ENCODE assay signal across 21 mouse cellular contexts in genomic region chr1:36563197-36563596, GRCm38 (mm10). TPM values are rescaled to one million over a fixed set of nuclear protein-coding genes. Genes with fewer than 3 reads are reported as not detected.
DNase-seq lines count a peak whose midpoint lies in the region; ATAC-seq and TF ChIP-seq lines count a peak whose summit lies in the region.
"Had no signal": no experiment of that assay in that cellular context is flagged by ENCODE, and none has a peak within 500 bp of the region (broad histone marks: within the 10 kb centered on the region; RNA-seq: fewer than 3 reads in every experiment).

No protein-coding gene starts in this region.

- intact Hi-C loops in heart, adult 2 months (cut with DNase I) = no loop called here

- no peaks in the 10 kb centered on the region for H3K27me3 ChIP-seq in heart, adult 2 months (ENCODE audit: control insufficient read depth, insufficient read depth, low read length)
- no peaks in the 10 kb centered on the region for H3K27me3 ChIP-seq in lung, embryonic 16.5 days (ENCODE audit: control insufficient read depth, insufficient read depth, low read depth, low read length)
- H3K27me3 ChIP-seq in myocyte (ENCODE audit: control insufficient read depth, insufficient read depth, insufficient read length) = no peaks in the 10 kb centered on the region
- H3K27me3 ChIP-seq: embryonic facial prominence, embryonic 15.5 days; neural tube, embryonic 15.5 days had no signal

- no peaks in the 10 kb centered on the region for H3K9me3 ChIP-seq in lung, embryonic 16.5 days (ENCODE audit: control insufficient read depth, low read length)
- H3K9me3 ChIP-seq: embryonic facial prominence, embryonic 15.5 days; forebrain, embryonic 13.5 days; neural tube, embryonic 15.5 days had no signal

- H3K36me3 ChIP-seq in heart, adult 2 months (ENCODE audit: control insufficient read depth, insufficient read depth, low read length) = no peaks in the 10 kb centered on the region
- no peaks in the 10 kb centered on the region for H3K36me3 ChIP-seq in lung, embryonic 16.5 days (ENCODE audit: control insufficient read depth, insufficient read depth, low read length)
- H3K36me3 ChIP-seq in myocyte (ENCODE audit: control insufficient read depth, insufficient read depth) = no peaks in the 10 kb centered on the region
- H3K36me3 ChIP-seq: embryonic facial prominence, embryonic 15.5 days; neural tube, embryonic 15.5 days had no signal

- peak in 1 of 2 experiments; percentile 56 for DNase-seq in heart, adult 2 months
- DNase-seq in heart, adult 8-10 months (ENCODE audit: low spot score) = no peak
- DNase-seq in lung, adult 2 months = no peak
- DNase-seq in urinary bladder, postnatal 4 days (ENCODE audit: low spot score in 2 of 2) = no peak
- DNase-seq: cerebellum, adult 11 months; kidney, adult 8-10 months; thymus, adult 2 months had no signal

- H3K4me1 ChIP-seq in heart, adult 2 months (ENCODE audit: control insufficient read depth, insufficient read depth, low read length) = peaks cover 24% of the 10 kb centered on the region
- peaks cover 19% of the 10 kb centered on the region for H3K4me1 ChIP-seq in lung, embryonic 16.5 days (replicated peaks; ENCODE audit: control insufficient read depth, insufficient read depth, low read length)
- peaks cover 13% of the 10 kb centered on the region for H3K4me1 ChIP-seq in lung, adult 2 months (ENCODE audit: control insufficient read depth, insufficient read depth, low read length)
- peaks cover 47% of the 10 kb centered on the region for H3K4me1 ChIP-seq in brown adipose tissue, adult 24 weeks (ENCODE audit: control insufficient read depth, insufficient read depth, insufficient read length, low read length)

- no peak overlapping the region for H3K4me2 ChIP-seq in lung, embryonic 16.5 days (ENCODE audit: low read depth, low read length)
- peak overlapping the region; percentile 98 for H3K4me2 ChIP-seq in myocyte (ENCODE audit: low read depth)
- H3K4me2 ChIP-seq: embryonic facial prominence, embryonic 15.5 days; forebrain, embryonic 13.5 days; liver, embryonic 11.5 days; neural tube, embryonic 15.5 days had no signal

- peak overlapping the region; percentile 72 for H3K27ac ChIP-seq in heart, adult 2 months
- no peak overlapping the region for H3K27ac ChIP-seq in lung, embryonic 16.5 days (ENCODE audit: low read length)
- H3K27ac ChIP-seq in brown adipose tissue, adult 24 weeks (replicated peaks; ENCODE audit: low read depth, low read length) = 0 out of 2 replicates have a peak overlapping the region, but pooled peaks have one; percentile 95
- H3K27ac ChIP-seq: embryonic facial prominence, embryonic 15.5 days; forebrain, embryonic 13.5 days; neural tube, embryonic 15.5 days had no signal

- H3ac ChIP-seq in myocyte (ENCODE audit: control insufficient read depth, insufficient read length) = no peak overlapping the region

- ATAC-seq in lung, embryonic 16.5 days (ENCODE audit: low read depth) = no peak
- ATAC-seq: forebrain, embryonic 13.5 days; hindbrain, embryonic 16.5 days; lung, postnatal 0 days had no signal

- H3K79me2 ChIP-seq in heart, adult 2 months (replicated peaks; ENCODE audit: control insufficient read depth, insufficient read depth, low read length) = no peaks in the 10 kb centered on the region
- H3K79me2 ChIP-seq in myocyte (ENCODE audit: control insufficient read depth, insufficient read depth) = no peaks in the 10 kb centered on the region

- WGBS in heart, adult 2 months = 96% methylated on average over 2 of the region's 2 CpGs
- WGBS in lung, embryonic 16.5 days = 71% methylated on average over 2 of the region's 2 CpGs
- WGBS in lung, adult 2 months = 70% methylated on average over 2 of the region's 2 CpGs

- H3K9ac ChIP-seq in heart, adult 2 months (ENCODE audit: low read depth, low read length) = no peak overlapping the region
- peak overlapping the region; percentile 26; the same call in 1 of the 2 replicates for H3K9ac ChIP-seq in lung, embryonic 16.5 days (ENCODE audit: low read length)
- H3K9ac ChIP-seq: embryonic facial prominence, embryonic 15.5 days; forebrain, embryonic 13.5 days; neural tube, embryonic 15.5 days had no signal

- no peak for TF ChIP-seq POLR2A in heart, adult 2 months (IDR thresholded peaks at IDR 0.05; ENCODE audit: insufficient read depth, low read depth, low read length)
- TF ChIP-seq POLR2A in lung, adult 2 months (IDR thresholded peaks at IDR 0.05; ENCODE audit: borderline replicate concordance, extremely low read depth, low read depth, low read length) = no peak
- no peak for TF ChIP-seq POLR2A in myocyte (IDR thresholded peaks at IDR 0.05; ENCODE audit: insufficient read length, low read depth)

- no peak overlapping the region for H3K4me3 ChIP-seq in heart, adult 2 months
- H3K4me3 ChIP-seq in lung, embryonic 16.5 days (ENCODE audit: low read length) = no peak overlapping the region
- H3K4me3 ChIP-seq in lung, adult 2 months (replicated peaks; ENCODE audit: extremely low read depth, low read depth, low read length) = no peak overlapping the region
- H3K4me3 ChIP-seq in brown adipose tissue, adult 24 weeks (ENCODE audit: insufficient read depth, low read depth, low read length) = no peak overlapping the region
- H3K4me3 ChIP-seq in myocyte = no peak overlapping the region
- H3K4me3 ChIP-seq: embryonic facial prominence, embryonic 15.5 days; forebrain, embryonic 13.5 days; neural tube, embryonic 15.5 days had no signal

- no peak for TF ChIP-seq EP300 in heart, adult 2 months (IDR thresholded peaks at IDR 0.05; ENCODE audit: insufficient read depth, low read depth, low read length)

- TF ChIP-seq CTCF in heart, adult 2 months (IDR thresholded peaks at IDR 0.05) = peak; percentile 11; the same call in 1 of the 2 replicates
- no peak for TF ChIP-seq CTCF in lung, adult 2 months (IDR thresholded peaks at IDR 0.05; ENCODE audit: insufficient read depth, low read length)

TF ChIP-seq in myocyte, 11 proteins besides CTCF, POLR2A, EP300 and RAD21 (continues in another document):
- TF ChIP-seq USF1 (IDR thresholded peaks at IDR 0.05; ENCODE audit: low read depth) = no peak
- TF ChIP-seq TCF12 (IDR thresholded peaks at IDR 0.05; ENCODE audit: insufficient read depth, poor library complexity, severe bottlenecking) = peak; percentile 42
- no peak for TF ChIP-seq MAX (IDR thresholded peaks at IDR 0.05; ENCODE audit: low read depth)
- TF ChIP-seq REST (IDR thresholded peaks at IDR 0.05; ENCODE audit: insufficient read depth, insufficient read length) = no peak
- TF ChIP-seq MYOD1 (IDR thresholded peaks at IDR 0.05; ENCODE audit: control insufficient read depth in 1 of 3, insufficient read length in 2 of 3, low read depth in 2 of 3) = peak in 2 of 3 experiments; percentile 84 to 92
- TF ChIP-seq CEBPB (IDR thresholded peaks at IDR 0.05; ENCODE audit: insufficient read depth, poor library complexity, severe bottlenecking) = 0 out of 2 replicates have a peak, but pooled peaks have one; percentile 9
- TF ChIP-seq SRF (IDR thresholded peaks at IDR 0.05; ENCODE audit: control insufficient read depth, insufficient read length, low read depth) = no peak
- TF ChIP-seq E2F4 (IDR thresholded peaks at IDR 0.05; ENCODE audit: insufficient read depth) = no peak
- TF ChIP-seq MYOG (IDR thresholded peaks at IDR 0.05; ENCODE audit: control insufficient read depth in 1 of 3, insufficient read depth in 1 of 3, insufficient read length in 2 of 3, low read depth in 2 of 3) = peak; percentile 64 to 93 (median 67)

RNA-seq across cellular contexts. Expression of gene Sema4c, which starts 5.0 kb away (rescaled TPM):
- total RNA-seq in heart, adult 2 months (2021) = 10 to 100 TPM; 10.6 to 11.1 TPM
- 12.7 and 15.2 TPM in 2 replicates for polyA plus RNA-seq in heart, adult 2 months (2012; rRNA removed)
- total RNA-seq in heart, adult 8-10 months (2022) = 10 to 100 TPM; 10.8 to 13.4 (median 11.2) TPM
- polyA plus RNA-seq in lung, embryonic 16.5 days (2015; fragmentation: Nextera tagmentation; extraction: Ambion mirVana) = 14.4 and 14.8 TPM in 2 replicates
- polyA plus RNA-seq in lung, adult 2 months (2012; rRNA removed) = 23.0 and 23.7 TPM in 2 replicates
- 4.1 and 6.7 TPM in 2 replicates for polyA plus RNA-seq in brown adipose tissue, adult 24 weeks (2012; ENCODE audit: insufficient read depth, insufficient read length, missing spikeins)
- polyA plus RNA-seq in myocyte (2012; fragmentation: generic; extraction: Trizol) = 30.7 TPM

RNA-seq across cellular contexts. Expression of gene Ankrd39, which starts 16.0 kb away (rescaled TPM):
- total RNA-seq in heart, adult 2 months (2021) = 1 to 10 TPM; 6.2 to 6.3 TPM
- polyA plus RNA-seq in heart, adult 2 months (2012; rRNA removed) = 11.1 TPM in 2 replicates
- total RNA-seq in heart, adult 8-10 months (2022) = 1 to 10 TPM; 5.4 to 8.2 (median 7.1) TPM
- polyA plus RNA-seq in lung, embryonic 16.5 days (2015; fragmentation: Nextera tagmentation; extraction: Ambion mirVana) = 23.3 and 26.2 TPM in 2 replicates
- polyA plus RNA-seq in lung, adult 2 months (2012; rRNA removed) = 22.1 and 22.8 TPM in 2 replicates
- polyA plus RNA-seq in brown adipose tissue, adult 24 weeks (2012; ENCODE audit: insufficient read depth, insufficient read length, missing spikeins) = 5.0 and 8.4 TPM in 2 replicates
- 17.9 TPM for polyA plus RNA-seq in myocyte (2012; fragmentation: generic; extraction: Trizol)

RNA-seq across cellular contexts. Expression of gene Gm42417, which starts 24.0 kb away (rescaled TPM):
- total RNA-seq in heart, adult 2 months (2021) = 100 to 1,000 TPM; 148 to 172 TPM
- 0.09 TPM in 1 of 2 replicates, not detected in the other for polyA plus RNA-seq in heart, adult 2 months (2012; rRNA removed)
- 100 to 1,000 TPM; 132 to 332 (median 244) TPM for total RNA-seq in heart, adult 8-10 months (2022)
- 0.29 TPM in 1 of 2 replicates, not detected in the other for polyA plus RNA-seq in lung, embryonic 16.5 days (2015; fragmentation: Nextera tagmentation; extraction: Ambion mirVana)
- polyA plus RNA-seq in lung, adult 2 months (2012; rRNA removed) = not detected in 2 replicates
- polyA plus RNA-seq in brown adipose tissue, adult 24 weeks (2012; ENCODE audit: insufficient read depth, insufficient read length, missing spikeins) = 4.1 and 7.8 TPM in 2 replicates
- 0.13 TPM for polyA plus RNA-seq in myocyte (2012; fragmentation: generic; extraction: Trizol)
- total RNA-seq: common myeloid progenitor, adult 5-6 weeks; monocyte, adult 5-6 weeks had no signal
- polyA plus RNA-seq: heart, postnatal 0 days; liver, embryonic 11.5 days; small intestine, adult 2 months; stomach, embryonic 14.5 days; thymus, adult 2 months had no signal

RNA-seq across cellular contexts. Expression of gene Ankrd23, which starts 26.5 kb away (rescaled TPM):
- total RNA-seq in heart, adult 2 months (2021) = 100 to 1,000 TPM; 310 to 338 TPM
- polyA plus RNA-seq in heart, adult 2 months (2012; rRNA removed) = 397 and 412 TPM in 2 replicates
- 100 to 1,000 TPM; 251 to 540 (median 405) TPM for total RNA-seq in heart, adult 8-10 months (2022)
- polyA plus RNA-seq in lung, embryonic 16.5 days (2015; fragmentation: Nextera tagmentation; extraction: Ambion mirVana) = 17.9 and 20.0 TPM in 2 replicates
- 13.7 and 36.2 TPM in 2 replicates for polyA plus RNA-seq in lung, adult 2 months (2012; rRNA removed)
- 17.9 and 25.2 TPM in 2 replicates for polyA plus RNA-seq in brown adipose tissue, adult 24 weeks (2012; ENCODE audit: insufficient read depth, insufficient read length, missing spikeins)
- 78.6 TPM for polyA plus RNA-seq in myocyte (2012; fragmentation: generic; extraction: Trizol)

RNA-seq across cellular contexts. Expression of gene Cnnm3, which starts 51.5 kb away (rescaled TPM):
- 10 to 100 TPM; 11.1 to 15.1 TPM for total RNA-seq in heart, adult 2 months (2021)
- polyA plus RNA-seq in heart, adult 2 months (2012; rRNA removed) = 14.1 and 15.6 TPM in 2 replicates
- total RNA-seq in heart, adult 8-10 months (2022) = 10 to 100 TPM in 3 of 4 experiments, 1 to 10 TPM in 1; 8.6 to 16.3 (median 11.7) TPM
- polyA plus RNA-seq in lung, embryonic 16.5 days (2015; fragmentation: Nextera tagmentation; extraction: Ambion mirVana) = 3.5 and 4.4 TPM in 2 replicates
- polyA plus RNA-seq in lung, adult 2 months (2012; rRNA removed) = 36.6 and 37.0 TPM in 2 replicates
- 7.2 and 7.3 TPM in 2 replicates for polyA plus RNA-seq in brown adipose tissue, adult 24 weeks (2012; ENCODE audit: insufficient read depth, insufficient read length, missing spikeins)
- 10.2 TPM for polyA plus RNA-seq in myocyte (2012; fragmentation: generic; extraction: Trizol)
